Mouse (Mus musculus): ENCODE measurements around the gene Cdcp2.

The Cdcp2 gene

DNA sequence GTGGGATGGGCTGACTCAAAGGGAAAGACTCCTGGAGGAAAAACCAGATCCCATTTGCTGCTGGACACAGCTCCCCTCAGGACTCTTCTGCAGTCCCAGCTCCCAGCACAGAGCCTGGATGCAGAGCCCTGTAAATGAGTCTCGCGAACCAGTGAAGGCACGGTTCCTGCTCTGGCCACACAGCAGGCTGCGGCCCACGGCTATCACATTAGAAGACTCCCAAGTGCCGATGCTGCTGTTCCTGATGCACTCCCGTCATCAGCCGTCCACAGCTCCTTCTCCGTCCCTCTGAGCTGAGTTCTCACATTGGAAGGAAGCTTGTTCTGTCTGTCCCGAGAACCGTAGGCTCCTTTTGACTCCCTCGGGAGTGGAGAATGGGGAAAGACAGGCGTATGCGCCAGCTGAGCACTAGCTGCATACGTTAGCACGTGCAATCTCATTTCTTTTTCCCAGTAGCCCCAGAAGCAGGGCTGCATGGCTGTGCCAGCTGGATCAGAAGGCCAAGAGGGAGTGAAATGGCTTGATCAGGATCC is at the start of gene Cdcp2:
Cdcp2 (plus strand) TSS at position 51 of the 533 bp plus-strand sequence.
- no peak for DNase-seq

DNA sequence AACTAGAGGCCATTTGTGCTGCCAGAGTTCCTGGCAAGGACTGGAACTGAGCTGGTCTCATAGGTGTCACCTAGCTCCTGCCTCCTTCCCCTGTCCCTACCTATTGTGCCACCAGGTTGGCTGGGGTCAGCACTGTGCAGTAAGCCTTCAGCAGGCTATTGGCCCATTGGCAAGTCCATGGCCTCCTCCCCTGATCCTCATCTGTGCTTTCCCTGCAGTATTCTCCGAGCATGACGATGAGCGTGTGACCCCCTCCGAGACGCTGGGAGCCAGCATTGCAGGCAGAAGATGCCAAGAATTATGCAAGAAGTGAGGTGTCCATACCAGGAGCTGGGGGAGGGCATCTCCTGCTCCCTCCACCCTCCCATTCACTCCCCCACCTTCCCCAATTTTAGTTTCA is 48.9 kb upstream of the Cdcp2 start:
- no peak for DNase-seq

DNA sequence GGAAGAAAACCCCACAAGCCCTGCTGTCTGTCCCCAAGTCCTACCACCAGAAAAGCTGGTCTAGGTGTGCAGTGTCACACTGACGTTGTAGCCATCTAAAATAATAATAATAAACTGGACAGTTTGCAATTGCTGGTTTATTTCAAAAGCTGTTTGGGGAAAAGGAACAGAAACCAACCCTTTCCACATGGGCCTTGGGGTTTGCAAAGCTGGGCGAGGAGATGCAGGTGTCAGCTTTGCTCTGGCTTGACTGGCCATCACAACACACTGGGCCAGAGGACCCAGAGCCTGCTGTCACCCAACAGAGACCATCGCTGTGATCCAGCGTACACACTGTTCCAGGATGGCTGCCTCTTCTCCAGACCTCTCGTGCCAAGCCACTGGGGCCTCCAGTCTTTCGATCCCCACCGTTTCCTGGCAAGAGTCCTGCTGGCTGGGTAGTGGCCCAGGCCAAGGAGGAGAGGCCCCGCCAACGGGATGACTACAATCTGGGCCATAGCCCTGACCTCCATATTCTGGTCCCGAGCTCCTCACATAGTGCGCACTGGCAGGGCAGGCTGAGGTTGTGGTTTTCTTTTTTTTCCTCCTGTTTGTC is 48.0 kb upstream of the Cdcp2 start:
- DNase-seq, result no peak

DNA sequence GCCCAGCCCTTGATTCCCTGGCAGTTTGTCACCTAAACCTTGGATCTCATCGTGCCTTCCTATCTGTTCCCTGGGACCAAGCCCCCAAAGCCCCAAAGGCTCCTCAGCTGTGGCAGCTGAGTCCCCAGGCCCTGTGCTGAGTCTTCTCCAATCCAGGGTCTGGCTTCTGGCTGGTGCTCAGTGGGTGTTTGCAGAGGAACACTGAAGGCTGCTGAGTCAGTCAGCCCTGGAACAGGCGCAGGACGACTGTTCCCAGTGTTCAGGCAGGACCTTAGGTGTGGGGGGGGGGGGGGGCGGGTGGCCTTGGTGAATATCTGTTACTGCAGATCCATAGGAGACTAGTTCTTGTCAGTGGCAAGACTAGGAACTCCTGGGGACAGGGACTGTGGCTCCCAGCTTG is 44.8 kb upstream of the Cdcp2 start:
- DNase-seq, result no peak

DNA sequence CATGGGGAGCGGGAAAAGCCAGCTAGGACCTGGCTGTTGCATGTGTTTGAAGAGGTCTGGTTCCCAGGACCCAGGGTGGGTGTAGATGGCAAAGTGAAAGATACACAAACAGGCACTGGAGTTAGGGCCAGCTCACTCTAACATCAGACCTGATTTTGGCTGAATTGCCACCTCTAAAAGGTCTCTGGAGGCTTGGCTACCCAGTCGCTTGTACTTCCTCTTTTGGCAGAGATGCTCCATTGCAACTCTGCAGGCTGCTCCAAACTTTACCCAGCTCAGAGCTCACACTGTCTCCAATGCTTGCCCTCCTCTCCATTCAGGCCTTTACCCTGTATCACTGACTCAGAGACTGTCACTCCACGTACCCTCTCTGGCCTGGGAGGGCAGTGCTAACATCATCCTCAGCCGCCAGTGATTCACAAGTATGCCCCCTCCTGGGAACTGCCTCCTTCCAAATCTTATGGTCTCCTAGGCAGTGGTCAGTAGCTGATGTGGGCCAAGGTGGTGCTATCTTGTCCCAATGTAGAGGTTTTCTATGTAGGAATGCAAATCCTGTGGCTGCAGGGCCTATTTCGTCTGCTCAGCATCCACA is 43.6 kb upstream of the Cdcp2 start:
- DNase-seq, result no peak

DNA sequence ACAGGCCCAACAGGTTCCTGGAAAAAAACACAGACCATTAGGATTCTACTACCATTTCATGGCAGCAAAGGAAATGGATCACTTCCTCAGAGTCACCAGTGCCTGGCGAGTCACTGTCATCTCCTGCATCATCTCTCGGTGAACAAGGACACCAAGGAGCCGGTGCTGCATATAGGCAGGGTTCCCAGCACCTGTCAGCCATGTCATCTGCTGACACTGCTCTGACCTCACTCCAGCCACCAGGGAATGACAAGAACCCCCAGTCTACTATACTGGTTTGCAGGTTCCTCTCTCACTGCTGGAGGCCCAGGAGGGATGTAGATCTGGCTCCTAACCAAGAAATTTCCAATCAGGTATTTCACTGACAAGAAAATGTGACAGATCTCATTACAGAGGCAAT is 40.6 kb upstream of the Cdcp2 start:
- DNase-seq, result no peak

DNA sequence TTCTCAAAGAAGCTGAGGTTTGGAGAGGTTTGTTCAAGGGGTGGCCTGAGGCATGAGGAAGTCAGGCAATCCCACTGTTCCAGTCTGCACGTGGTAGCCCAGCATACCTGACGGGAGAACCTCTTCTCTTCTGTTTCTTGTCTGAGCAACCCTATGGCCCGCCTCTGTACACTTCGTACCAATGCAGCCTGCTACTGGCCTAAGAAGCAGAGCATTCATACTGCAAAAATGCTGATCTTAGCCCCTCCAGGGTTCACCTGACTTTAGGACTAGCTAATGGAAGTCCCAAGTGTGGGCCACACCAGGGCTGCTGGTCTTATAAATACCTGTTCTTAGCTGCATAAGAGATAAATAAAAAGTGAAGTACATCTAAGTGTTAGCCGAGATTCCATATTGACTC is 38.3 kb upstream of the Cdcp2 start:
- DNase-seq, result no peak

DNA sequence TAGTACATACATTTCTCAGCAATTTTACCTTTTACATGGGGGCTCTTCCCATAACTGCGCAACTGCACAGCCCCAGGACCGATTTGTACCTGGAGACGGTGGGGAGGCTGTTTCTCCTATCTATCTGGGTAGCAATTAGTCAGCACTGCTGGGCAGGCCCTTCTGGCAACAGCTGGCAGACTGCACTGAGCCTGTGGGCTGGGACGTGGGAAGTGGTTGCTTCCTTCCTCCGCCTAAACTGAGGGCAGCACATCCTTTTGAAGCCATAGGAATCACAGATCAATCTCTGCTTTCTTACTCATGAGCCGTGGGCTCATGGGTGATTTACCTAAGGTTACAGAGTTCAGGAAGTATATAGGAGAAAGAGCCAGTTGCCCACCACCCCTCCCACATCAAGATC is 37.9 kb upstream of the Cdcp2 start:
- DNase-seq, result no peak

DNA sequence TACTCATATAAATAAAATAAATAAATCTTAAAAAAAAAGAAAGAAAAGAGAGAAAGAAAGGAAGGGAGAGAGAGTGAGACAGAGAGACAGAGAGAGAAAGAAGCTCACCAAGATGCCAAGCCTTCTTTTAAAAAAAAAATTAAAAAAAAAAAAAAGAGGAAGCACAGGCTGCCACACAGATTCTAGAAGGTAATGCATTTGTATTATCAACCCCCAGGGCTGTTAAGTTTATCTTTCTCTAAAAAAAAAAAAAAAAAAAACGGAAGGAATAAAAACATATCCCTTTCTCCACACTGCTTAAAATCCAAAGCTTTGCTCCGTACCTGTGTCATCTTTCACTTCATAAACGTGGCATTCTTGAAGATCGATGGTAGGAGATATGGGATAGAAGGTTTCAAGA is 35.1 kb upstream of the Cdcp2 start:
- DNase-seq, result no peak

DNA sequence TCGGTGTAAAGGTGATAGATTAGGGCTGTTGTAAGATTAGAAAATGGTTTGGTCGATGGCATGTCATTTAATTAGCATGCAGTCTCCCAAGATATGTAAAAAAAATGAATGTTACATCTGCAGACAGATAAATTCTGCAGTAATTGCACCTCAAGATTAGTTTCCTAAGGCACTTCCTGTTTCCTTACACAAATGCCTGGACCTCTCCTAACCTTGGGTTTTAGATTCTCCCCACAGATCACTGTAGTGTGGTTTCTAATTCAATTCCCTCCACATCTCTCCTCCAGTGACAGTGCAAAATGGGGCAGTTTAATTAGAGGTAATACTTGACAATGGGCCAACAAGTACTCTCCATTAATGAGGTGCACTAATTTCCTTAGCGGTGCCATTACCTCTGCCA is 33.5 kb upstream of the Cdcp2 start:
- no peak for DNase-seq

DNA sequence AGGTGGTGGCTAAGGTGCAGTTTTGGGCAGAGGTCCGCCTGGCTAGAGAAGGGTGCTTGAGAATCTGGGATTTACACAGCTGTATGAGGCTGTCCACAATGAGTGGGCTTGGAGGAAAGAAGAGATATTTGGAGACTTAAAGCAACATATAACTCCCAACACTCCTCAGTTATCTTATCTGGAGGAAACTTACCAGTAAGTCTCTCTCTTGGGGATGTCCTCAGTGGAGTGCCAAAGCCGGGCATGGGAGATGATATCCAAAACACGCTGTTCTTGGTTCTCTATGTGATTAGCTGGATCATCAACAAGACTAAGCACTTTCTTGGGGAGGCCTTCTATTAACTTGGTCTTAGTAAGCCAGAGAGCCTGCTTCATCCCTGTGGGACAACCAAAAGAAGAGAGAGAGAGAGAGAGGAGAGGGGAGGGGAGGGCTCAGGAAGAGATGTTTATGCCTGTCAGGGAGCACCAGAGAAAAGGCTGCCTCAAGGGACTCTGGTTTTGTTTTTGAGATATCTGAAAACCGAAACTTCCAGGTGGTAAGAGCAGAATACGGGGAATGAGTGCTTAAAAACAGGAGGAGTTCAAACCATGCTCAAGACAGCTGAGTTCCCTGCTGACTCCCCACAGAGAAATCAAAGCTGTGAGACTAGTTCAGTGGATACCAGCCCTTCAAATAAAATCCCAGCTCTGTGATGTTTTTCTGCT is 32.1 kb upstream of the Cdcp2 start:
- DNase-seq, result no peak

DNA sequence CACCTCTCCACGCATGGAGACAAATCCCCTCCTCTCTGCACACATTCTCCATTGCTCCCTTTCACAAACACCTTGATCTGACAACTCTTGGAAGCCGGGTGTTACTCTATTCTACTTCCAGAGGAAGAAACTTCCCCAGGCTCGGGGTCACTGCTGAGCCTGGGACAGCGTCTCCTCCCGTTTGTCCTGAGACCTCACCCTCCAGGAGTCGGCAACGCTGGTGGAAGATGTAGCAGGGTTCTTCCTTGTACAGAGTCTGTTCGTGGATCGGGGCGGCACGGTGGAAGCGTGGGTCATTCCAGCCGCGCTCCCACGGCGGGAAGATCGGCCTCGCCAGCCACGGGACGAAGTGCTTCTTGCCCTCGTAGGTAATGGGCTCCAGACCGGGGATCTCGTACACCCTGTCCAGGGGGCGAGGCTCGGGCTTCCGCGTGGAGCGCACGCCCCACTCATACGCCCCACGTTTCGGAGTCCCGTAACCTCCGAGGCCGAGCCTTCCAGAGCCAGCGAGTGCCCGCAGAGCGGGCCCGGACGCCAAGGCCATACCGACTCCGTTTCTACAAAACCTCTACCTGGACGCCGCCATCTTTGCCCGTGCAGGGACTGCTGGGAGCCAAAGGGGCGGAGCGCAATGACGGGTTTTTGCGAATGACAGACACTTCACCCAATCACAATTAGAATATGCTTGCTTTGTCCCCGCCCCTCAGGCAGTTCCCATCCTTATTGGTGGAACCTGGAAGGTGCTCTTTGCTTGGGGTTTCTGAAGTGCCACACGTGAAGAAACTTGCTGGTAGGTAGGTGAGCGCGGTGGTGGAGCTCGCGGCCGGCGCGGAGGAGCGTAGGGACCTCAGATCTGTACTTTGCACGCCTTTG is 30.2 kb upstream of the Cdcp2 start, which contains the start of the genes Mrpl37 and Cyb5rl:
Mrpl37 (minus strand) TSS at position 617 of the 873 bp plus-strand sequence.
Cyb5rl (plus strand) TSS at position 737 of the 873 bp plus-strand sequence.
- DNase-seq, result peak; percentile 95

DNA sequence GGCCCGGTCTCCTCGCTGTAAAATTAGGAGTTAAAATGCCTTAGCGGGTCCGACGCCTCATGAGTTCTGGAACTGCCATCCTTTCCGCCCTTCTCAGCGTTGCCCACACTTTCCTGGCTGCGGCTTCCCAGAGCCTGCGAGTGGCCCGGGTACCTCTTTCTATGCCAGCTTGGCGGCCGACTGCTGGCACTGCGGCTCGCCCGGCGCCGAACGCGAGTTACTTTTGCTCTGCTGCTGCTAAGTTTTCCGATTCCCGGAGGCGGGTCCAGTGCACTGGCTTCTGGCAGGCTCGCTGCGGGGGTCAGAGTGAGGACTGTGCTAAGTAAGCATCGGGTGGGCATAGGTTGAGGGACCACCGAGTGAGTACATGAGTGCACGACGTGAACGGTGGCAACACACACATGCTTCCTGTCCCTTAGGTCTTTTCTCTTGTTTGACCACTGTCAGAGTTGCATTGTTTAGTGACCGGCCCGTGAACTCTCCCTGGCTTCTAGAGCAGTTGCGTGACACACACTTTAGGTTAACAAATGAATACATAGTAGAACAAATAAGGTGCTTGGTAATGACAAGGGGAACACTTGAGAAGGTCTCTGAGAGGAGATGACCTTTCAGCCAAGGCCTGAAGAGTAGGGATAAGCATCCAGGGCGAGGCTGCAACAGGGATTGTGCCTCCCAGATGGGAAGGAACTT is 29.4 kb upstream of the Cdcp2 start:
- DNase-seq, result no peak

DNA sequence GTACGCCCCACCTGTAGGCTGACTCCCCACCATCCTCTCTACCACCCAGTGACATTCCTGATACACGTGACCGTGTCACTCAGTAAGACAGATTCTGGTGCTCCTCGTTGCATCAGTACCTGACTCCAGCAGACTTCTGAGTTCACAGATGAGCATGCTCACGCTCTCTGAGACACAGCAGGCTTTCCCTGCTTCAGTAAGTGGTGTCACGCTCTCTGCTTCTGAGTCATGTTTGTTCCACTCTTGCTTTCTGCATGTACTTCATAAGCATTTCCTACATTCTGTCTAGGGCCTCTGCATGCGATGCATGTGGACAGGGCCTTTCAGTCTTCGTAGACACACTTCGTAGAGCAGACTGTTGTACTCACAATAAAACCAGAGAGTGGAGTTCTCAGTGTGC is 24.3 kb upstream of the Cdcp2 start:
- DNase-seq, result no peak

DNA sequence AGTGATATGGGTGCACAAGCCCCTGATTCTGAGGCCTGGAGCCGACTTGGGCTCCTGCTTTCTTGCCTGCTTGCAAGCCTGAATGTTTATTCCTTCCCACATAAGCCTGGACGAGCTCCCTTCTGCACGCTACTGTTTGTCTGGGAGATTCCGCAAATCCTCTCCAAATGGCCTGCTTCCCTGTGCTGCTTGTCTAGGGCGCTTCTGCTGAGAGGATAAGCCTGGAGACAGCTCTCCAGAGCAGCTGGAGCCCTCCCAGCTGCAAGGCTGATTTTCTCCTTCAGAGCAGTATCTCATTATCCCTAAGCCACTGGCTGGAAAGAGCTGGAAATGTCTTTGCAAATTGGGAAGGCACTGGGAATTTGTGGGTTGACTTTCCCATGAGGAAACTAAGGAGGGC is 21.2 kb upstream of the Cdcp2 start:
- no peak for DNase-seq

DNA sequence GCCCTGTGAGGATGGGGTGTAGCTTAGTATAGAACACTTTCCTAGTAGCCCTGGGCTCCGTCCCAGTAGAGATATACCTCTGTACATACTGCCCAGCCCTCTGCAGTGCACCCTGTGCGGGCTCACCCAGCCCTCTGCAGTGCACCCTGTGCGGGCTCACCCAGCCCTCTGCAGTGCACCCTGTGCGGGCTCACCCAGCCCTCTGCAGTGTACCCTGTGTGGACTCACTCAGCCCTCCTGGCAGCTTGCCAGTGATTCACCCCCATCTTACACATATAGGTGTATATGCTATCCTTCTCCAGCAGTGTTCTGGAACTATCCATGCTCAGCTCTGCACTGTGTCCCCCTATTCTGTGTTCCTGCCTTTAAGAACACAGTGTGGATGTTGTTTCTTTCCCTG is 17.8 kb upstream of the Cdcp2 start:
- DNase-seq, result no peak

DNA sequence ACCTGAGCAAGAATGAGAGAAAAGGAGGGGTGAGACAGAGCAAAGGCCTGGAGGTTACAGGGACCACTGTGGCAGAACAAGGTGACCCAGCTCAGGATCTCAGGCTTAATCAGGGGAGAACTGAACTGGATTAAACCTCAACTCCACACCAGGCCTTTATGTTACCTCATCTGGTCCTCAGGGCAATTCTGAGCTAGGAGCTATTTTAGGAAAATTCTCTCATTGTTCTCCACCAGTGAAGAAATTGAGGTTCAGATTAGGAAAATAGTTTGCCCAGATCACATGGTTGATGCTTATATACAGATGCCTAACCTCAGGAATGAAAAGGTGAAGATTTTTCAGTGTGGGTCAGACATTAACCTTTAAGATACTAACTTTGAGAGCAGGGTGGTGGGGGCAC is 17.0 kb upstream of the Cdcp2 start:
- no peak for DNase-seq

DNA sequence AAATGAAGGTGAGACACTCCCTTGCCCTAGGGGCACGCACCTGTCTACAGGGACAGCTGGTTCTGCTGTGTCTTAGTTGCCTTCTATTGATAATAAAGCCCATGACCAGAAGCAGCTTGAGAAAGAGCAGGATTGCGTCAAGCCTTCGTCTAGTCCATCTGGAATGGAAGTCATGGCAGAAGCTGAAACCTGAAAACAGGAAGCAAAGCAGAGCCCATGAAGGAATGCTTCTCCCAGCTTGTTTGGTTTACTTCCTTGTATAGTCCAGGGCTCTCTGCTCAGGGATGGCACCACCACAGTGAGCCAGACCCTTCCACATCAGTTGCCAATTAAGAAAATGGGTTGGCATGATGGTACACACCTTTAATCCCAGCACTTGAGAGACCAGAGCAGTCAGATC is 14.5 kb upstream of the Cdcp2 start:
- DNase-seq, result no peak

DNA sequence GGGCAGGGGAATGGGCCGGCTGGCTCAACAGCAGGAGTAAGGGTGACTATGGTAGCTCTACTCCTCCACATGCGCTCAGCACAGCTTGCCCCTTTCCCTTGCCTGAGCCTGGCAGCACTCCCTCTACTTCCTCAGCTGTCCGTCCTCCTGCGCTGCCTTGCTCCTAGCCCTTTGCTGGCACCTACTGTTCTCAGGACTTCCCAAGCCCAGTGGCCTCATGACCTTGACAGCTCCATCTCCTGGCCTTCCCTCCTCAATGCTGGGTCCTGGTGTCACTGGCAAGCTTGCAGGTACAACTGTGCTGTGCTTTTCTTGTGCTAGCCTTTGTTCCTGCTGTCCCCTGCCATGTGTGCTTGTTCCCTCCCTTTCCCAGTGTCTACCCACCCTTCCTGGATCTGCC is 13.6 kb upstream of the Cdcp2 start:
- DNase-seq, result no peak

DNA sequence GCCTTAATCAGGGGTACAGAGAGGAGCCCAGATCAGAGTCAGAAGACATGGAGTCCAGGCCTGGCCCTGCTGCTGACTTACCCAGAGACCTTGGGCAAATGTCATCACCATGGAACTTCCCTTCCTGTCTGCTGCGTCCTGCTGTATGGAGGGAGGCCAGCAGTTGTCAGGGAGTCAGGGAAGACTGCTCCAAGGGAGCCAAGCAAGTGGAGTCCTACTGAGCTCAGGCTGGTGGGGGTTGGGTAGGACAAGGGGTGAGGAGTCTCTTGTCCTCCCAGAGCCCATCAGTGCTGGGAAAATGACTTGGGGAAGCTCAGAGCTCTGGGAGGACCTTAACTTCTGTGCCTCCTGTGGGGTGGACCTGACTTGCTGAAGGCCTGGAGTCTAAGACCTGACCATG is 12.3 kb upstream of the Cdcp2 start:
- DNase-seq, result no peak

DNA sequence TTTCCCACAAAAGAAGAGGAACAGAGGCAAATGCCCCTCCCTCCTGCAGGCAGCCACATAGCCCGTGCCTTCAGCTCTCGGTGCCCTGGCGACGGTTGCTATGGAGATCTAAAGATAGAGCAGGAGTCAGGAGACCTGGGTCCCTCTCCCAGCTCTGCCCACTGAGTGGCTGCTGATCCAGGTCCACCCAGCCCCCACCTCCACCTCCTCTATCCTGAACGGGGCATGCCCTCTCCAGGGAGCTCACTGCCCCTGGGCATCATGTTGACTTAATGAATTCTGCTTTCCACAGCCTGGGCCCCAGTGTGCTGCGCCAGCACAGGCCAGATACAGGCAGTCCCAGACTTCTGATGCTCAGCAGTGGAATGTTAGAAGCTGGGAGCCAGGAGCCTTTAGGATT is 11.8 kb upstream of the Cdcp2 start:
- DNase-seq, result no peak

DNA sequence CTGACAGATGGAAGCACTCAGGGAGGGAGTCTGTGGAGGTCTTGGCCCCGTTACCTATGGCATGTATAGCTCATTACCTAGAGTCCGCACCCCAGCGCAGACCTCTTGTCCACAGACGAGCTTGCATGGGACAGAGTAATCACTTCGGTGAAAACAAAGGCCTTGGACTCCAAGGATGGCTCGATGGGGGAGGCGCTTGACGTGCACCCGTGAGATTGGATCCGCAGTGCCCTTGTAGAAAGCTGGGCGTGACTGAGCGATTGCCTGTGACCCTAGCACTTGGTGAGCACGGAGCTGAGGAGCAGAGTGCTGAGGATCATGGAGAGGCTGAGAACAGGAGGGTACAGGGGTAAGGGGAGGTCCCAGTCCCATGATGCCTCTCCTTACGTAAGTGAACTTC is 5.0 kb upstream of the Cdcp2 start:
- DNase-seq, result no peak

Data from thymus, postnatal 36 days (tissue).